Mouse (Mus musculus) retina, postnatal 1 day (tissue): ENCODE measurements at regions not wholly inside any gene's neighbourhood (a gene's known extent, or its start where the extent isn't known, plus 50 kb on each side); places are given as distances from the start of the nearest gene placed in this dataset.
"Not testable (repeated sequence)": the region's sequence is repeated elsewhere in the genome, so short reads cannot be mapped to it uniquely, and the experiment has no call there.

ENCODE experiments used
- DNase-seq: peaks from one replicate; pipeline ENCODE4 v3.0.0-alpha.2; 2012

GRCm38 (mm10) chr13:57169621-57170020 is 273.8 kb upstream of the Trpc7 start:
- DNase-seq, result no peak

GRCm38 (mm10) chr13:57165367-57165766 is 269.6 kb upstream of the Trpc7 start:
- no peak for DNase-seq

- no peak for DNase-seq
Observed at GRCm38 (mm10) chr13:57152787-57153186, 257.0 kb upstream of the Trpc7 start.

GRCm38 (mm10) chr13:57147623-57148022 is 251.8 kb upstream of the Trpc7 start:
- no peak for DNase-seq

- no peak for DNase-seq
Observed at GRCm38 (mm10) chr13:57146708-57147107, 250.9 kb upstream of the Trpc7 start.

GRCm38 (mm10) chr13:57145782-57146181 is 250.0 kb upstream of the Trpc7 start:
- no peak for DNase-seq

- DNase-seq, result peak; percentile 91
Observed at GRCm38 (mm10) chr13:57142851-57143250, 247.1 kb upstream of the Trpc7 start.

- DNase-seq, result peak; percentile 76
Observed at GRCm38 (mm10) chr13:57142441-57142840, 246.6 kb upstream of the Trpc7 start.

- peak; percentile 84 for DNase-seq
Observed at GRCm38 (mm10) chr13:57115936-57116335, 220.1 kb upstream of the Trpc7 start.

- DNase-seq, result peak; percentile 36
Observed at GRCm38 (mm10) chr13:57107956-57108355, 212.2 kb upstream of the Trpc7 start.

GRCm38 (mm10) chr13:57099601-57100000 is 203.8 kb upstream of the Trpc7 start:
- DNase-seq, result no peak

- DNase-seq, result no peak
Observed at GRCm38 (mm10) chr13:57091886-57092285, 196.1 kb upstream of the Trpc7 start.

- peak; percentile 78 for DNase-seq
Observed at GRCm38 (mm10) chr13:57089381-57090075, 193.7 kb upstream of the Trpc7 start.

- no peak for DNase-seq
Observed at GRCm38 (mm10) chr13:57087966-57088365, 192.2 kb upstream of the Trpc7 start.

- DNase-seq, result peak; percentile 75
Observed at GRCm38 (mm10) chr13:57087398-57087797, 191.6 kb upstream of the Trpc7 start.

- DNase-seq, result no peak
Observed at GRCm38 (mm10) chr13:57083751-57084150, 188.0 kb upstream of the Trpc7 start.

GRCm38 (mm10) chr13:57070479-57070878 is 174.7 kb upstream of the Trpc7 start:
- DNase-seq, result no peak

GRCm38 (mm10) chr13:57061656-57062055 is 165.9 kb upstream of the Trpc7 start:
- DNase-seq, result no peak

- peak; percentile 34 for DNase-seq
Observed at GRCm38 (mm10) chr13:57061074-57061473, 165.3 kb upstream of the Trpc7 start.

GRCm38 (mm10) chr13:57056786-57057185 is 161.0 kb upstream of the Trpc7 start:
- peak; percentile 42 for DNase-seq

GRCm38 (mm10) chr13:57055409-57056195 is 159.8 kb upstream of the Trpc7 start:
- peak; percentile 53 for DNase-seq

GRCm38 (mm10) chr13:57053361-57053760 is 157.6 kb upstream of the Trpc7 start:
- no peak for DNase-seq

- not testable (repeated sequence) for DNase-seq
Observed at GRCm38 (mm10) chr13:57046130-57046529, 150.3 kb upstream of the Trpc7 start.

- no peak for DNase-seq
Observed at GRCm38 (mm10) chr13:57044455-57044854, 148.7 kb upstream of the Trpc7 start.
